In the genomic region with DNA sequence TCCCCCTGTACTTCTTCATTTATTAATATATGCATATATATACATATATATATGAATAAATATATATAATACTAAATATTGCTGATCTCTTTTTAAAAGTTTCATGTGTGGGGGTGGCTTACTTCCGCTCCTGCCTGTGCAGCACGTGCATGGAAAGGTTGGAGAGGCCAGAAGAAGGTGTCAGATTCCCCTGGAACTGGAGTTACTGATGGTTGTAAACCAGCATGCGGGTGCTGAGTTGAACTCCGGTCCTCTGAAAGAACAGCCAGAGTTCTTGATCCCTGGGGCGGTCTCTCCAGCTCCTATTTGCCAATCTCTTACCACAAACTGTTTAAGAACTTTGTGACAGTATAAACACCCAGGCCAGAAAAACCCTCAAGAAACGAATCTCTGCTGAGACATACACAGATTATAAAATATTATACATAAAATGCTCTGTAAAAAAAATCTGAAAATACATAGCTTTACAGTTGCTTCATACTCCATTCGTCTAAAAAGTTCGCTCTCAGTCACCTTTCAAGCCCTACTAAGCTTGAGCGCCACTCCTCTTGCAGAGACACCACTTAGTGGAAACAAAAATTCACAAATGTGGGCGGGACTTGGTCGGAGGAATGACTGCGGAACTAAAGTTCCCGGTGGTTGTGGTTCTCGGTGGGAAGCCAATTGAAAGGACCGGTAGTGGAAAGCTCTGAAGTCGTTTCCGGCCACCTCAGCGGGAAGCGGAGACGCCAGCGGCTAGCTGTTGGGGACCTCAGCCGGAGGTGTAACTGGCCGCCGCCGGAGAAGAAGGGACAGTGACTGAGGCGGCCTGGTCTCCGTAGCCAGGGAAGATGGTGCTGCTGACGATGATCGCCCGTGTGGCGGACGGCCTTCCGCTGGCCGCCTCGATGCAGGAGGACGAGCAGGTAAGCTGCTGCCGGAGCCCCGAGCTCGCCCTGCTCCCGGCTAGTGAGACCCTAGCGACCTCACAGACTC, we compare ENCODE assay signal across 8 mouse cellular contexts. TPM values are rescaled to one million over a fixed set of nuclear protein-coding genes. Genes with fewer than 3 reads are reported as not detected.
DNase-seq lines count a peak whose midpoint lies in the region; ATAC-seq and TF ChIP-seq lines count a peak whose summit lies in the region.

Gene Sec22b (plus strand): TSS at position 675 of the 975 bp plus-strand sequence.

- H3K4me3 ChIP-seq in embryonic facial prominence, embryonic 13.5 days = peak within 1 kb of the TSS; percentile 99
- H3K4me3 ChIP-seq in kidney, adult 2 months (ENCODE audit: insufficient read depth, low read depth, low read length) = peak within 1 kb of the TSS; percentile 82
- peak within 1 kb of the TSS; percentile 89 for H3K4me3 ChIP-seq in limb, embryonic 12.5 days (replicated peaks)
- H3K4me3 ChIP-seq in midbrain, embryonic 15.5 days = peak within 1 kb of the TSS; percentile 94
- peak within 1 kb of the TSS; percentile 100 for H3K4me3 ChIP-seq in spleen, adult 2 months (ENCODE audit: extremely low read depth, insufficient read depth, insufficient read length)

- no peak for TF ChIP-seq CTCF in kidney, adult 2 months (conservative IDR thresholded peaks at IDR 0.05; ENCODE audit: insufficient read depth, insufficient read length, low read depth, low read length)
- no peak for TF ChIP-seq CTCF in spleen, adult 2 months (IDR thresholded peaks at IDR 0.05; ENCODE audit: extremely low read depth, insufficient read depth, insufficient read length, insufficient replicate concordance)

- no peaks in the 10 kb centered on the region for H3K36me3 ChIP-seq in embryonic facial prominence, embryonic 13.5 days
- no peaks in the 10 kb centered on the region for H3K36me3 ChIP-seq in kidney, adult 2 months (ENCODE audit: control insufficient read depth, insufficient read depth, low read length)
- H3K36me3 ChIP-seq in limb, embryonic 12.5 days = no peaks in the 10 kb centered on the region
- H3K36me3 ChIP-seq in midbrain, embryonic 15.5 days (replicated peaks) = no peaks in the 10 kb centered on the region
- no peaks in the 10 kb centered on the region for H3K36me3 ChIP-seq in spleen, adult 2 months (ENCODE audit: control insufficient read depth, insufficient read depth, low read length)

- no peaks in the 10 kb centered on the region for H3K27me3 ChIP-seq in embryonic facial prominence, embryonic 13.5 days
- no peaks in the 10 kb centered on the region for H3K27me3 ChIP-seq in kidney, adult 2 months (replicated peaks; ENCODE audit: control insufficient read depth, insufficient read depth, low read length)
- H3K27me3 ChIP-seq in limb, embryonic 12.5 days = no peaks in the 10 kb centered on the region
- no peaks in the 10 kb centered on the region for H3K27me3 ChIP-seq in midbrain, embryonic 15.5 days (replicated peaks)
- H3K27me3 ChIP-seq in spleen, adult 2 months (ENCODE audit: control insufficient read depth, insufficient read depth, low read length) = no peaks in the 10 kb centered on the region

- H3K27ac ChIP-seq in embryonic facial prominence, embryonic 13.5 days = 0 out of 2 replicates have a peak within 1 kb of the TSS, but pooled peaks have one; percentile 13
- H3K27ac ChIP-seq in kidney, adult 2 months (ENCODE audit: insufficient read depth, low read depth, low read length) = peak within 1 kb of the TSS; percentile 3; the same call in 1 of the 2 replicates
- no peak within 1 kb of the TSS; the same call in 1 of the 2 replicates for H3K27ac ChIP-seq in limb, embryonic 12.5 days
- H3K27ac ChIP-seq in midbrain, embryonic 15.5 days = peak within 1 kb of the TSS; percentile 61; the same call in 1 of the 2 replicates
- H3K27ac ChIP-seq in spleen, adult 2 months (ENCODE audit: insufficient read depth, low read length) = peak within 1 kb of the TSS; percentile 59

- TF ChIP-seq POLR2A in kidney, adult 2 months (IDR thresholded peaks at IDR 0.05; ENCODE audit: low read depth, low read length) = peak; percentile 62
- peak; percentile 63 for TF ChIP-seq POLR2A in spleen, adult 2 months (IDR thresholded peaks at IDR 0.05; ENCODE audit: low read depth, low read length)

- WGBS in embryonic facial prominence, embryonic 13.5 days = 4% methylated on average over 41 of the region's 41 CpGs
- WGBS in kidney, adult 2 months = 1% methylated on average over 41 of the region's 41 CpGs
- 3% methylated on average over 41 of the region's 41 CpGs for WGBS in limb, embryonic 12.5 days
- 5% methylated on average over 41 of the region's 41 CpGs for WGBS in midbrain, embryonic 15.5 days
- 6% methylated on average over 41 of the region's 41 CpGs for WGBS in spleen, adult 2 months

- peaks cover 13% of the 10 kb centered on the region for H3K4me1 ChIP-seq in embryonic facial prominence, embryonic 13.5 days
- H3K4me1 ChIP-seq in kidney, adult 2 months (ENCODE audit: control insufficient read depth, insufficient read depth, low read length) = peaks cover 12% of the 10 kb centered on the region; the same call in 1 of the 2 replicates
- H3K4me1 ChIP-seq in limb, embryonic 12.5 days (replicated peaks) = peaks cover 14% of the 10 kb centered on the region
- H3K4me1 ChIP-seq in midbrain, embryonic 15.5 days = peaks cover 25% of the 10 kb centered on the region
- no peaks in the 10 kb centered on the region; the same call in 1 of the 2 replicates for H3K4me1 ChIP-seq in spleen, adult 2 months (ENCODE audit: control insufficient read depth, insufficient read depth, insufficient read length)

- H3K4me2 ChIP-seq in embryonic facial prominence, embryonic 13.5 days = peak within 1 kb of the TSS; percentile 85
- peak within 1 kb of the TSS; percentile 85 for H3K4me2 ChIP-seq in limb, embryonic 12.5 days
- peak within 1 kb of the TSS; percentile 60 for H3K4me2 ChIP-seq in midbrain, embryonic 15.5 days

- no peaks in the 10 kb centered on the region for H3K9me3 ChIP-seq in embryonic facial prominence, embryonic 13.5 days
- no peaks in the 10 kb centered on the region for H3K9me3 ChIP-seq in limb, embryonic 12.5 days
- no peaks in the 10 kb centered on the region for H3K9me3 ChIP-seq in midbrain, embryonic 15.5 days

- H3K9ac ChIP-seq in embryonic facial prominence, embryonic 13.5 days = peak within 1 kb of the TSS; percentile 98
- H3K9ac ChIP-seq in limb, embryonic 12.5 days (replicated peaks) = peak within 1 kb of the TSS; percentile 87
- H3K9ac ChIP-seq in midbrain, embryonic 15.5 days = peak within 1 kb of the TSS; percentile 97

- peak; percentile 84 for DNase-seq in 3134 (ENCODE audit: extremely low read depth, insufficient read length, low spot score)
- DNase-seq in adrenal gland, postnatal 36 days = peak; percentile 88 to 89
- DNase-seq in heart, adult 18-20 months = peak; percentile 93 to 95
- peak; percentile 96 for DNase-seq in kidney, adult 2 months
- peak; percentile 83 to 91 for DNase-seq in spleen, adult 2 months (ENCODE audit: low read depth in 1 of 2, low spot score in 2 of 2)

- ATAC-seq in embryonic facial prominence, embryonic 13.5 days (ENCODE audit: insufficient number of reproducible peaks, insufficient read depth, low FRiP score, low TSS enrichment, low read depth) = peak; percentile 78
- peak; percentile 75 for ATAC-seq in limb, embryonic 12.5 days (ENCODE audit: insufficient number of reproducible peaks, insufficient read depth, low FRiP score, low TSS enrichment, low read depth)
- peak; percentile 87 for ATAC-seq in midbrain, embryonic 15.5 days (replicated peaks)

RNA-seq across cellular contexts. Expression of gene Sec22b, which starts in this region (rescaled TPM):
- 100 to 1,000 TPM; 111 to 140 TPM for total RNA-seq in adrenal gland, postnatal 36 days (2021)
- polyA plus RNA-seq in embryonic facial prominence, embryonic 13.5 days (2015; fragmentation: Nextera tagmentation; extraction: Ambion mirVana) = 141 and 145 TPM in 2 replicates
- 10 to 100 TPM; 49.2 to 52.3 TPM for total RNA-seq in heart, adult 18-20 months (2021)
- 24.6 and 31.1 TPM in 2 replicates for polyA plus RNA-seq in kidney, adult 2 months (2012; rRNA removed)
- 122 and 130 TPM in 2 replicates for polyA plus RNA-seq in limb, embryonic 12.5 days (2016; fragmentation: Nextera tagmentation; extraction: Ambion mirVana)
- 89.3 and 93.7 TPM in 2 replicates for polyA plus RNA-seq in midbrain, embryonic 15.5 days (2015; fragmentation: Nextera tagmentation; extraction: Ambion mirVana)
- polyA plus RNA-seq in spleen, adult 2 months (2012; rRNA removed) = 15.8 and 17.1 TPM in 2 replicates
